Mouse (Mus musculus) midbrain, embryonic 14.5 days (tissue): Measurements from ENCODE around the gene Pald1. TPM values are rescaled to one million over a fixed set of nuclear protein-coding genes. Genes with fewer than 3 reads are reported as not detected.

Experiments
- ATAC-seq: fragments of 200-750 bp; cut with Nextera tagmentation; 2 replicates; pipeline ENCODE4 v1.8.0; 2017; ENCODE audit warnings: moderate number of reproducible peaks, moderate library complexity; ENCODE audit not compliant: low FRiP score, low TSS enrichment
- DNase-seq: peaks from one replicate; pipeline ENCODE4 v3.0.0-alpha.2; 2015
- H3K27ac ChIP-seq: fragments of 300-500 bp; sonication (generic); replicated peaks from 2 replicates; pipeline ENCODE4 v1.5.1; 2014; ENCODE audit warnings: mild to moderate bottlenecking, low read depth, low read length, moderate library complexity
- H3K27me3 ChIP-seq: fragments of 300-500 bp; sonication (generic); 2 replicates; pipeline ENCODE4 v1.6.1; 2014; ENCODE audit warnings: low read length, control low read depth, mixed read lengths; ENCODE audit not compliant: control insufficient read depth, insufficient read depth
- H3K36me3 ChIP-seq: fragments of 300-500 bp; sonication (generic); 2 replicates; pipeline ENCODE4 v1.6.1; 2014; ENCODE audit warnings: low read length, control low read depth; ENCODE audit not compliant: control insufficient read depth, insufficient read depth
- H3K4me1 ChIP-seq: fragments of 300-500 bp; sonication (generic); 2 replicates; pipeline ENCODE4 v1.6.1; 2014; ENCODE audit warnings: mild to moderate bottlenecking, antibody characterized with exemption, low read length, control low read depth; ENCODE audit not compliant: control insufficient read depth, insufficient read depth
- H3K4me2 ChIP-seq: fragments of 300-500 bp; sonication (generic); 2 replicates; pipeline ENCODE4 v1.6.1; 2014; ENCODE audit warnings: mild to moderate bottlenecking, low read length, moderate library complexity
- H3K4me3 ChIP-seq: fragments of 300-500 bp; sonication (generic); replicated peaks from 2 replicates; pipeline ENCODE4 v1.5.1; 2014; ENCODE audit warnings: low read depth, low read length
- H3K9ac ChIP-seq: fragments of 300-500 bp; sonication (generic); replicated peaks from 2 replicates; pipeline ENCODE4 v1.6.1; 2014; ENCODE audit warnings: mild to moderate bottlenecking, low read length, moderate library complexity
- H3K9me3 ChIP-seq: fragments of 300-500 bp; sonication (generic); 2 replicates; pipeline ENCODE4 v1.6.1; 2016; ENCODE audit warnings: low read length, control low read depth, mixed read lengths; ENCODE audit not compliant: control insufficient read depth
- WGBS: fragments of 180-500 bp; shearing (Covaris S2); extraction: QIAGEN DNeasy Blood & Tissue Kit; methylation state at CpG from one replicate; pipeline ENCODE4 v1.1.7; 2014; 5-methylcytosine and 5-hydroxymethylcytosine counted together
- polyA plus RNA-seq: library from polyadenylated mRNA; unstranded; fragments of >200 nt; fragmentation: Nextera tagmentation; extraction: Ambion mirVana; gene quantifications from 2 replicates; pipeline ENCODE4 v1.2.1, GENCODE M21; 2014

Pald1 gene
- polyA plus RNA-seq, 1 experiment from 2014 or later = 18.7 TPM

- Histone ChIP-seq H3K36me3 (no peaks in the 10 kb centered on the region), H3K27ac (no peak overlapping the region), H3K9ac (no peak overlapping the region), H3K9me3 (no peaks in the 10 kb centered on the region), H3K4me1 (no peaks in the 10 kb centered on the region), H3K27me3 (no peaks in the 10 kb centered on the region), H3K4me3 (no peak overlapping the region), H3K4me2 (no peak overlapping the region)
- DNase-seq (no peak), ATAC-seq (no peak)
- 81% methylated on average over 11 of the region's 11 CpGs for WGBS
These were observed 98.1 kb downstream of the Pald1 start for GRCm38 (mm10) chr10:61285271-61285670.

GRCm38 (mm10) chr10:61284309-61284708, 99.0 kb downstream of the Pald1 start:
- no peaks in the 10 kb centered on the region for H3K36me3 ChIP-seq
- no peaks in the 10 kb centered on the region for H3K9me3 ChIP-seq
- ATAC-seq (no peak), DNase-seq (no peak)
- no peaks in the 10 kb centered on the region for H3K27me3 ChIP-seq
- H3K27ac ChIP-seq = no peak overlapping the region
- WGBS = 88% methylated on average over 4 of the region's 4 CpGs
- no peaks in the 10 kb centered on the region for H3K4me1 ChIP-seq
- no peak overlapping the region for H3K9ac ChIP-seq
- H3K4me2 ChIP-seq = no peak overlapping the region
- H3K4me3 ChIP-seq = no peak overlapping the region

DNA sequence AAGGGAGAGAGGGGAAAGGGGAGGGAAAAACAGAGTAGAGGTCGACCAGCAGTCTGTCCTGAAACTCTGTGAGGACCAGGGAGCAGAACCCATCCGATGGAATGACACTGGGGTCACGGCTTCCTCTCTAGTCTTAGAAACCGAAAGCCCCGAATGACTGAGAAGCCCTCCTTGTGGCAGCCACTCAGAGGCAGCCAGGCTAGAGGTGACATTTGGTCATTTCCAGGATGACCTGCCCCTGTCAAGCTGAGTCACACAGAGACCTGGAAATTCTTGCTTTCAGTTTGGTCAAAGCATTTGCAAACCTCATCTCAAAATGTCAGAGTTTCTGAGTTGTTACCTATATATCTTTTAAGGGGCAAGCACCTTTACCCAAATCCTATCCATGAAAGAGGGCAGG, 102.2 kb downstream of the Pald1 start:
- Histone ChIP-seq H3K9ac (no peak overlapping the region), H3K27me3 (no peaks in the 10 kb centered on the region), H3K36me3 (no peaks in the 10 kb centered on the region), H3K9me3 (no peaks in the 10 kb centered on the region), H3K27ac (no peak overlapping the region), H3K4me3 (no peak overlapping the region), H3K4me2 (no peak overlapping the region), H3K4me1 (no peaks in the 10 kb centered on the region)
- DNase-seq (no peak), ATAC-seq (no peak)
- 83% methylated on average over 5 of the region's 5 CpGs for WGBS

- H3K4me1 ChIP-seq = no peaks in the 10 kb centered on the region
- H3K36me3 ChIP-seq = no peaks in the 10 kb centered on the region
- H3K9me3 ChIP-seq = no peaks in the 10 kb centered on the region
- peaks cover 15% of the 10 kb centered on the region for H3K27me3 ChIP-seq
- WGBS = 67% methylated on average over 14 of the region's 14 CpGs
- DNase-seq (no peak), ATAC-seq (no peak)
- H3K4me2 ChIP-seq = no peak overlapping the region
- no peak overlapping the region for H3K4me3 ChIP-seq
- no peak overlapping the region for H3K27ac ChIP-seq
- no peak overlapping the region for H3K9ac ChIP-seq
These were observed 105.2 kb downstream of the Pald1 start for GRCm38 (mm10) chr10:61277918-61278674.

GRCm38 (mm10) chr10:61277051-61277450, 106.3 kb downstream of the Pald1 start:
- Histone ChIP-seq H3K36me3 (no peaks in the 10 kb centered on the region), H3K27ac (no peak overlapping the region), H3K4me2 (no peak overlapping the region), H3K4me1 (0 out of 2 replicates have a peak, but pooled peaks cover 4% of the 10 kb centered on the region), H3K9ac (no peak overlapping the region), H3K4me3 (no peak overlapping the region), H3K27me3 (peaks cover 25% of the 10 kb centered on the region), H3K9me3 (no peaks in the 10 kb centered on the region)
- WGBS = 94% methylated on average over 6 of the region's 6 CpGs
- ATAC-seq = no peak
- DNase-seq = no peak

GRCm38 (mm10) chr10:61275669-61276110, 107.6 kb downstream of the Pald1 start:
- WGBS = 5% methylated on average over 5 of the region's 5 CpGs

GRCm38 (mm10) chr10:61274532-61274931, 108.8 kb downstream of the Pald1 start:
- Histone ChIP-seq H3K4me1 (0 out of 2 replicates have a peak, but pooled peaks cover 4% of the 10 kb centered on the region), H3K4me3 (no peak overlapping the region), H3K9me3 (no peaks in the 10 kb centered on the region), H3K36me3 (no peaks in the 10 kb centered on the region), H3K9ac (no peak overlapping the region), H3K27me3 (peaks cover 28% of the 10 kb centered on the region), H3K4me2 (no peak overlapping the region), H3K27ac (no peak overlapping the region)
- 64% methylated on average over 2 of the region's 2 CpGs for WGBS
- no peak for DNase-seq
- no peak for ATAC-seq

More at GRCm38 (mm10) chr10:61275669-61276110, 107.6 kb downstream of the Pald1 start:
- no peak overlapping the region for H3K27ac ChIP-seq
- no peak overlapping the region for H3K4me3 ChIP-seq
- ATAC-seq (0 out of 2 replicates have a peak, but pooled peaks have one; percentile 29), DNase-seq (peak; percentile 82)
- no peak overlapping the region for H3K9ac ChIP-seq
- H3K27me3 ChIP-seq = peaks cover 28% of the 10 kb centered on the region
- no peaks in the 10 kb centered on the region for H3K9me3 ChIP-seq
- H3K4me1 ChIP-seq = 0 out of 2 replicates have a peak, but pooled peaks cover 4% of the 10 kb centered on the region
- H3K36me3 ChIP-seq = no peaks in the 10 kb centered on the region
- no peak overlapping the region for H3K4me2 ChIP-seq

GRCm38 (mm10) chr10:61273844-61274215, 109.5 kb downstream of the Pald1 start:
- H3K4me3 ChIP-seq = peak overlapping the region; percentile 48
- WGBS = 45% methylated on average over 7 of the region's 7 CpGs
- peak overlapping the region; percentile 94 for H3K4me2 ChIP-seq
- H3K4me1 ChIP-seq = 0 out of 2 replicates have a peak, but pooled peaks cover 4% of the 10 kb centered on the region
- H3K9ac ChIP-seq = no peak overlapping the region; the same call in 1 of the 2 replicates
- no peaks in the 10 kb centered on the region for H3K9me3 ChIP-seq
- no peaks in the 10 kb centered on the region for H3K36me3 ChIP-seq
- no peak for ATAC-seq
- DNase-seq = no peak
- H3K27me3 ChIP-seq = peaks cover 28% of the 10 kb centered on the region
- no peak overlapping the region for H3K27ac ChIP-seq
